Mouse (Mus musculus) forebrain, embryonic 16.5 days (tissue): Measurements from ENCODE around the gene Il4ra. TPM values are rescaled to one million over a fixed set of nuclear protein-coding genes. Genes with fewer than 3 reads are reported as not detected.

Experiments used
- ATAC-seq: fragments of 200-750 bp; cut with Nextera tagmentation; 2 replicates; pipeline ENCODE4 v1.8.0; 2017; ENCODE audit warnings: mild to moderate bottlenecking, moderate library complexity
- H3K27ac ChIP-seq: fragments of 300-500 bp; sonication (generic); 2 replicates; pipeline ENCODE4 v1.5.1; 2014; ENCODE audit warnings: low read length, control low read depth
- H3K27me3 ChIP-seq: fragments of 300-500 bp; sonication (generic); replicated peaks from 2 replicates; pipeline ENCODE4 v1.6.1; 2014; ENCODE audit warnings: low read length; ENCODE audit not compliant: control insufficient read depth, insufficient read depth
- H3K36me3 ChIP-seq: fragments of 300-500 bp; sonication (generic); 2 replicates; pipeline ENCODE4 v1.6.1; 2014; ENCODE audit not compliant: control insufficient read depth, insufficient read depth
- H3K4me1 ChIP-seq: fragments of 300-500 bp; sonication (generic); replicated peaks from 2 replicates; pipeline ENCODE4 v1.6.1; 2014; ENCODE audit warnings: low read length; ENCODE audit not compliant: control insufficient read depth, insufficient read depth
- H3K4me2 ChIP-seq: fragments of 300-500 bp; sonication (generic); 2 replicates; pipeline ENCODE4 v1.6.1; 2014; ENCODE audit warnings: mild to moderate bottlenecking, low read length, control low read depth
- H3K4me3 ChIP-seq: fragments of 300-500 bp; sonication (generic); replicated peaks from 2 replicates; pipeline ENCODE4 v1.5.1; 2014; ENCODE audit warnings: mild to moderate bottlenecking, low read length, control low read depth
- H3K9ac ChIP-seq: fragments of 300-500 bp; sonication (generic); replicated peaks from 2 replicates; pipeline ENCODE4 v1.6.1; 2014; ENCODE audit warnings: low read depth, low read length, control low read depth
- H3K9me3 ChIP-seq: fragments of 300-500 bp; sonication (generic); 2 replicates; pipeline ENCODE4 v1.6.1; 2016; ENCODE audit warnings: low read length; ENCODE audit not compliant: control insufficient read depth
- WGBS: fragments of 180-500 bp; shearing (Covaris S2); extraction: QIAGEN DNeasy Blood & Tissue Kit; methylation state at CpG from one replicate; pipeline ENCODE4 v1.1.7; 2014; 5-methylcytosine and 5-hydroxymethylcytosine counted together
- polyA plus RNA-seq: library from polyadenylated mRNA; unstranded; fragments of >200 nt; fragmentation: Nextera tagmentation; extraction: Ambion mirVana; gene quantifications from 2 replicates; pipeline ENCODE4 v1.2.1, GENCODE M21; 2015

Il4ra gene
- polyA plus RNA-seq, 1 experiment from 2014 or later: 2.5 TPM

DNA sequence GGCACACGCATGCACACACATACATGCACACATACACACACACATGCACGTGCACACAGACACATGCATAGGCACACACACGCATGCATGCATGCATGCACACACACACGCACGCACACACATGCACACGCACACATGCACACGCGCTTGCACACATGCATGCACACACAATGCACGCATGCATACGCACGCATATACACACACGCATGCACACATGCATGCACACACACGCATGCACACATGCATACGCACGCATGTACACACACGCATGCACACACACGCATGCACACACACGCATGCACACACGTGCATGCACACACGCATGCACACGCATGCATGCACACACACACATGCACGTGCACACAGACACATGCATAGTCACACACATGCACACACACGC is 34.4 kb downstream of the Il4ra start:
- H3K36me3 ChIP-seq: no peaks in the 10 kb centered on the region
- WGBS: 98% methylated on average over 23 of the region's 23 CpGs
- no peak overlapping the region for H3K27ac ChIP-seq
- no peak for ATAC-seq
- no peaks in the 10 kb centered on the region for H3K27me3 ChIP-seq
- H3K4me1 ChIP-seq: no peaks in the 10 kb centered on the region
- no peaks in the 10 kb centered on the region for H3K9me3 ChIP-seq
- no peak overlapping the region for H3K9ac ChIP-seq
- H3K4me3 ChIP-seq: no peak overlapping the region
- no peak overlapping the region for H3K4me2 ChIP-seq

DNA sequence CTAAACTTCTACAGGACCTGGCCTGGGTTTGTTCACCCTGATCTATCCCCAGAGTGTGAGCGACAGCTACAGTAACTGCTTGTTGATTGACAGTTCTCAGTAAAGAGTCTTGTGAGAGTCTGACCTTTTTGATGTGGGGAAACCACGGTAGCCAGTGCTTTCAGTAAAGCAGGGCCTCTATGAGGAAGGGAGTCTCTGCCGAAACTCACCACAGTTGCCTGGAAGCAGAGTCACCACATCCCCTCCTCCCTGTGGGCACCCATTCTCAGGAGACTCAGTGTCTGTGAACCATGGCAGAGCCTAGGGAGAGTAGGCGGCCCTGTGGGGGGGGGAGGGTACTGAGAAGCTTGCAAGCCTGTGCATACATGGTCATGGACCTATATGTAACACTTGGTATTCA is 36.8 kb downstream of the Il4ra start:
- no peak overlapping the region for H3K27ac ChIP-seq
- H3K4me1 ChIP-seq: no peaks in the 10 kb centered on the region
- no peak for ATAC-seq
- no peak overlapping the region for H3K9ac ChIP-seq
- H3K36me3 ChIP-seq: no peaks in the 10 kb centered on the region
- 88% methylated on average over 4 of the region's 4 CpGs for WGBS
- no peaks in the 10 kb centered on the region for H3K27me3 ChIP-seq
- H3K9me3 ChIP-seq: no peaks in the 10 kb centered on the region
- no peak overlapping the region for H3K4me3 ChIP-seq
- no peak overlapping the region for H3K4me2 ChIP-seq

DNA sequence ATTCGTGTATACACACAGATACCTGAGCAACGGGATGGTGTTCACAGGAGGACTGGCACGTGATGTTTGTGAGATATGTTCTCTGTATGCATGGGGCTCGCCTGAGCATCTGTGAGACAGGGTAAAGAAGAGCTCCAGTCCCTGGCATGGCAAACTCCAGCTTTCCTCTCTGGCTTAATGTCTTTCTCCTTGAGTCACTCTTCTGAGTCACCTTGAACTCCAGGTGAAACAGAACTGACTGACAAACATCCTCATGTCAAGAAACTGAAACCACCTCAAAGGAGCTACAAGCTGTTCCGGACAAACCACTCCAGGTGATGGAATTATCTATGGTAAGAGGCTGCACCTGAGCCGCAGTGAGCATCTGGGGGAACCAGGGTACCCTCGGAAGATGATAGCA is 38.0 kb downstream of the Il4ra start:
- no peak for ATAC-seq
- 90% methylated on average over 7 of the region's 7 CpGs for WGBS
- no peaks in the 10 kb centered on the region for H3K9me3 ChIP-seq
- H3K4me1 ChIP-seq: no peaks in the 10 kb centered on the region
- H3K4me3 ChIP-seq: no peak overlapping the region
- H3K27me3 ChIP-seq: no peaks in the 10 kb centered on the region
- H3K27ac ChIP-seq: no peak overlapping the region
- no peak overlapping the region for H3K9ac ChIP-seq
- H3K4me2 ChIP-seq: no peak overlapping the region
- H3K36me3 ChIP-seq: no peaks in the 10 kb centered on the region

DNA sequence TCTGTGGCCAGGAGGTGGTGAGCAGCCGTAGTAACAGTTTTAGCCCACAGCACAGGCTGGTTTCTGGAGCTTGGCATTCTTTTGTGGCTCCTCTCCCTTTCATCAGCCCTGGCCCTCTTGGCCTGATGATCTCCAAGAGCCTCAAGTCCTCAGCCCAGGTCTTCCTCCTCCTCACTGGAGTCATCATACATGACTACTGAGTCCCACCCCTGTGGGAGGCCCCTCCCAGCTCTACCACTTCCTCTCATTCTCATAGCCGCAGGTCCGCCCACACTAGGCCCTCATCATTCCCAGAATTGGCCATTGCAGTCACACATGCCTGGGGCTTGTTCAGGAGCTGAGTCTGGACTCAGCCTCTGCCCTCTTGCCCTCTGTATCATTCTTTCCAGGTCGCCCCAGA is 41.9 kb downstream of the Il4ra start:
- H3K27me3 ChIP-seq: no peaks in the 10 kb centered on the region
- H3K36me3 ChIP-seq: no peaks in the 10 kb centered on the region
- no peaks in the 10 kb centered on the region for H3K4me1 ChIP-seq
- H3K27ac ChIP-seq: no peak overlapping the region
- H3K9ac ChIP-seq: no peak overlapping the region
- no peak overlapping the region for H3K4me3 ChIP-seq
- H3K9me3 ChIP-seq: no peaks in the 10 kb centered on the region
- no peak overlapping the region for H3K4me2 ChIP-seq
- no peak for ATAC-seq
- 87% methylated on average over 4 of the region's 4 CpGs for WGBS

DNA sequence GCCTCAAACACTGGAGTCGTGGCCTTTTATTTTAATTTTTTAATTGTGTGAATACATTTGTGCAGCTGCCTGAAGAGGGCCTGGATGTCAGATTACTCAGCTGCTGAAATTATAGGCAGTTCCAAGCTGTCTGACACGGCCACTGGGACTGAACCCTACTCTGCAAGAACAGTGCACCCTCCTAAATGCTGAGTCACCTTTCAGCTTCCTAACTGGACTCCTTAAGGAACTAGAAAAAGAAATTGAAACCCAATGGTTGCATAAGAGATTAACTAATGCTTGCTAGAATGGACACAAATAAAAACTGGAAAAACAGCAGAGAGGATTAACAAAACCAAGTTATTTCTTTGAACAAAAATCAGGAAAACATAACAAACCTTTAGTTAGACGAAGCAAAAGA is 44.5 kb downstream of the Il4ra start:
- Histone ChIP-seq H3K27ac (no peak overlapping the region), H3K36me3 (no peaks in the 10 kb centered on the region), H3K4me2 (no peak overlapping the region), H3K4me3 (no peak overlapping the region), H3K9me3 (no peaks in the 10 kb centered on the region), H3K4me1 (no peaks in the 10 kb centered on the region), H3K9ac (no peak overlapping the region), H3K27me3 (no peaks in the 10 kb centered on the region)
- ATAC-seq: no peak
- WGBS: 58% methylated on average over 3 of the region's 3 CpGs

DNA sequence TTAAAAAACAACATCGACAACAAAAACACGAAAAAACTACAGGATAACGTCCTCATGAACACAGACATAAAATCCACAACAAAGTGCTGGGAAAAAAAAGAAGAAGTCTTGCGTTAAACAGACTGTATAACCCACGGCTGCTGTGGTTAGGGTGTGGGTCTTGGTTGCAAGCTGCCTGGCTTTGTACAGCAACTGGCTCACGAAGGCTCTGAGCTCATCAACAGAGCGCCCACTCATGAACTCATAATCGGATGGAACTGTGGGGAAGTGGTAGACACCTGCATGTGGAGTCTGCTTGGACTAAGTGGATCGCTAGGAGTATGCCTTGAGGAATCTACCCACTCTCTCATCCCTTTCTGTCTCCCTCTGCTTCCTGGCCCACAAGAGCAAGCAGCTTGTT is 45.2 kb downstream of the Il4ra start:
- Histone ChIP-seq H3K27me3 (no peaks in the 10 kb centered on the region), H3K9me3 (no peaks in the 10 kb centered on the region), H3K4me2 (no peak overlapping the region), H3K36me3 (no peaks in the 10 kb centered on the region), H3K4me3 (no peak overlapping the region), H3K4me1 (no peaks in the 10 kb centered on the region), H3K9ac (no peak overlapping the region), H3K27ac (no peak overlapping the region)
- ATAC-seq: no peak
- 88% methylated on average over 9 of the region's 9 CpGs for WGBS

DNA sequence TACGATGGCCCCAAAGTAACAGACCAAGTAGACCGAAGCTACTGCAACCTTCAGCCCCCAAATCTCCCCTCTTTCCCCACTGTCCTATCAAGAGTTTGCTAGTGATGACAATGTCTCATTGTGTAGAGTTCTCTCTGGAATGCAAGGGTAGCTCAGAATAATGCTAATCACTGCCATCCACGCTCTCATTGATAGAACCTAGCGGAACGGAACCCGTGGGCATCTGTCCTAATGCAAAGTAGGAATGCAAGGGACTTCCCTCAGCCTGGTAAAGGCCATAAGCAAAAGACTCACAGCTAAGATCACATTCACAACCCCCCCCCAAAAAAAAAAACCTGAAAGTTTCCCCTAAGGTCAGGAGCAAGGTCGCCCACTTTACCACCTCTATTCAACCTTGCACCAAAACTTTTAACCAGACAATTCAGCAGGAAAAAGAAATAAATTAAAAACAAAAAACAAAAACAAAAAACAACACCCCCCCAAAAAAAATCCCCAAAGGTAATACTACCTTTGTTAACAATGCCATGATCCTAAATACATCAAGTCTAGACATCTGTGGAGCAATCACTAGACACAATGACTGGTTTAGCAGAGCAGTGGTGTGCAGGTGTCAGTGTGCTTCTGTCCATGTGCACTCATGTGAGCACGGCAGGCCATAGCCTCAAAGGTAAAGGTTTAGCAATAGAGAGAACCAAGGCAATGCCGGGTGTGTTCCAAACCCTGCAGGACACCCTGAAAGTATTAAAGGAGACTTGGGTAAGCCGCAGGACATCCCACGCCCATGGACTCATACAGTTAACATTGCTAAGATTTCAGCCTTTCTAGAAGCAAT is 45.8 kb downstream of the Il4ra start:
- no peak overlapping the region for H3K27ac ChIP-seq
- H3K4me3 ChIP-seq: no peak overlapping the region
- H3K4me2 ChIP-seq: no peak overlapping the region
- no peaks in the 10 kb centered on the region for H3K9me3 ChIP-seq
- no peak overlapping the region for H3K9ac ChIP-seq
- H3K36me3 ChIP-seq: no peaks in the 10 kb centered on the region
- no peaks in the 10 kb centered on the region for H3K27me3 ChIP-seq
- WGBS: 81% methylated on average over 11 of the region's 11 CpGs
- ATAC-seq: no peak
- no peaks in the 10 kb centered on the region for H3K4me1 ChIP-seq

DNA sequence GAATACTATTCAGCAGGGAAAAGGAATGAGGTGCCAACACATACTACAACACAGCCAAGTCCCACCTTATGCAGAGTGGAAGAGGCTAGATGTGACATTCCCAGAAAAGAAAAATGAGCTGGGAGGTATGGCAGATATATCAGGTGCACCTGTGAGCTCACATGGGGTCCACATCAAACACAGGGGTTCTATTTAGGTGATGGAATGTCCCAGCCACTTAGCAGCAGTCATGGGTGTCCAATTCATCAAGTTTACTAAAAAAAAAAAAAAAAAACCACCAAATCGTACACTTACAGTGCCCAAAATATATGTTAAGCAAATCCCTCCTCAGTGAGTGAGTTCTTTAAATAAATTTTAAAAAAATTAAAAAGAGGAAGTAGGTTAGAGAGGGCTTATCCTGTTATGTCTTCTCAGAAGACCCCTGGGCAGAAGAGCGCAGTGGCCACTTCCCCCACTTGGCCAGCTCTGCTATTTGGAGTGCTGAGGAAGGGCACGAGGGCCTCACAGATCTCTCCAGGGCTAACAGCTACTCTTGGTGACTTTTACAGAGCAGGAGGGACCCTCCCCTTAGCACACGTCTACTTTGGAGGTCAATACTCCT is 47.6 kb downstream of the Il4ra start:
- Histone ChIP-seq H3K9ac (no peak overlapping the region), H3K4me1 (no peaks in the 10 kb centered on the region)
- WGBS: 81% methylated on average over 4 of the region's 4 CpGs

DNA sequence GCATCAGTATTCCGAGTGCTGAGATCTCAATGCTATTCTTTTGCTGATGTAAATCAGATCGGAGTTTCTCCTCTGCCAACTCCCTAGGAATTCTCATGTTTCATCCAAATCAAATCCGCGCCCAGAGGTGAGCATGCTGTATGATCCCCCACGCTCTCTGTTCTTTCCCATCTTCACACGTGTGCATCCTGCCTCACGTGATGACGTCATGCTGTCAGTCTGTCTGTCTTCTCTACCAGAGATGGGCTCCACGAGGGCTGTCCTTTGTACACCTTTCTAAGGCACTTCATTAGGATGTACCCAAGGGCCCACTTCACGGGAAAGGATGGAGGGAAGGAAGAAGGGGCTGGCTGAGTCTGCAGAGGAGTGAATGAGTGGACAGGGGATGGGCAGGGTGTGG is 48.2 kb downstream of the Il4ra start:
- Histone ChIP-seq H3K27ac (no peak overlapping the region), H3K4me1 (no peaks in the 10 kb centered on the region), H3K9ac (no peak overlapping the region), H3K36me3 (no peaks in the 10 kb centered on the region), H3K27me3 (no peaks in the 10 kb centered on the region), H3K4me3 (no peak overlapping the region), H3K9me3 (no peaks in the 10 kb centered on the region), H3K4me2 (no peak overlapping the region)
- no peak for ATAC-seq
- 76% methylated on average over 10 of the region's 10 CpGs for WGBS

More for the DNA sequence above, 47.6 kb downstream of the Il4ra start:
- no peak overlapping the region for H3K27ac ChIP-seq
- no peak overlapping the region for H3K4me3 ChIP-seq
- H3K36me3 ChIP-seq: no peaks in the 10 kb centered on the region
- ATAC-seq: no peak
- H3K27me3 ChIP-seq: no peaks in the 10 kb centered on the region
- H3K4me2 ChIP-seq: no peak overlapping the region
- no peaks in the 10 kb centered on the region for H3K9me3 ChIP-seq
